Mouse (Mus musculus): ENCODE measurements around the gene Sae1.

Gene Sae1

DNA sequence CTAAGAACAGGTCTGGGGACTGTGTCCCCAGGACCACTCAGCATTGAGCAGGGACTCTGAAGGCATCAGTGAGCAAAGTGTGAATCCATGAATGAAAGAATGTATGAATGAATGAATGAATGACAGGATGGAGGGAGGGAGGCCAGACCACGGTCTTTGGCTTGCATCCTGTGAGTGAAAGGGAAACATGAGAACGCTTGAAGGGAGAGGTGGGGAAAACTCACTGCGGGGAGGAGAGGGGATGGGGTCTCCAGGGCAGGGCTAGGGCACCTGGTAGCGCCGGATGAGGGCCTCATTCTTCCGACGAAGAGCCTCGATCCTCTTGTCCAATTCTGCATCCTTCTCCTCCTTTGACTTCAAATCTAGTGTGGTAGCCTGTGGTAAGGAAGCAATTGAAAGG is 103.6 kb downstream of the Sae1 start:
- DNase-seq (ENCODE audit: extremely low read depth, low read depth) = no peak

DNA sequence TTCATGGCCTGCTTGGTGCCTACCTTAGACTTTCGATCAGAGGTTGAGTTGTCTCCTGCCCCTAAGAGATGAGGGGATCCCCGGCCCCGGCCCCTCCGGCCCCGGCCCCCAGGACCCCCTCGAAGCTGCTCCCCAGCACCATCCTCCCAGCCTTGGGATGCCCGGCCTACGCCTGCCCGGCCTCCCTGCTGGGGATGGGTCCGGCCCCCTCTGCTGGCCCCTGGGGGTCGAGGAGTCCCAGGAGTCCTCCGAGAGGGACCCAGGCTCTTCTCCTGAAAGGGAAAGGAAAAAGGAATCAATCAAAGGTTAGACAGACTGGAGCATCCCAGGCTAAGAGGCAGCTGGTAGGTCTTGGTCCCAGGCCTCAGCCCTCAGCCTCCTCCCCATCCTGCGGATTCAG is 105.3 kb downstream of the Sae1 start:
- no peak for DNase-seq (ENCODE audit: extremely low read depth, low read depth)

DNA sequence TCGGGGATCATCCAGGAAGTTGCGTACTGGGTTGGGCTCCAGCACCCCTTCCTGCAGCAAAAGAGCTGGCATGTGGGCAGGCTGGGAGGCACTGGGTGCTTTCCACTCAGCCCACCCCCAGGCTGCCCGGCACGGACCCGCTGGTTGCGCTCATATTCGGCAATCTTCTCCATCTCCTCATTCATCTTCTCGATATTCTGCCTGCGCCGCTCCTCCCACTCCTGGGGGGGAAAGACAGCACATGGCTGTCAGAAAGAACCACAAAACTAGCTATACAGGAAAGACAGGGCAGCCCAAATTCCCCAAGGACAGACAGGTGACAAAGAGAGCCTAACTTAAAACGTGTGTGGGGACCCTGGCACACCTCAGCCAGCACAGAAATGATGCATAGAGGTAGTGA is 106.9 kb downstream of the Sae1 start:
- no peak for DNase-seq (ENCODE audit: extremely low read depth, low read depth)

DNA sequence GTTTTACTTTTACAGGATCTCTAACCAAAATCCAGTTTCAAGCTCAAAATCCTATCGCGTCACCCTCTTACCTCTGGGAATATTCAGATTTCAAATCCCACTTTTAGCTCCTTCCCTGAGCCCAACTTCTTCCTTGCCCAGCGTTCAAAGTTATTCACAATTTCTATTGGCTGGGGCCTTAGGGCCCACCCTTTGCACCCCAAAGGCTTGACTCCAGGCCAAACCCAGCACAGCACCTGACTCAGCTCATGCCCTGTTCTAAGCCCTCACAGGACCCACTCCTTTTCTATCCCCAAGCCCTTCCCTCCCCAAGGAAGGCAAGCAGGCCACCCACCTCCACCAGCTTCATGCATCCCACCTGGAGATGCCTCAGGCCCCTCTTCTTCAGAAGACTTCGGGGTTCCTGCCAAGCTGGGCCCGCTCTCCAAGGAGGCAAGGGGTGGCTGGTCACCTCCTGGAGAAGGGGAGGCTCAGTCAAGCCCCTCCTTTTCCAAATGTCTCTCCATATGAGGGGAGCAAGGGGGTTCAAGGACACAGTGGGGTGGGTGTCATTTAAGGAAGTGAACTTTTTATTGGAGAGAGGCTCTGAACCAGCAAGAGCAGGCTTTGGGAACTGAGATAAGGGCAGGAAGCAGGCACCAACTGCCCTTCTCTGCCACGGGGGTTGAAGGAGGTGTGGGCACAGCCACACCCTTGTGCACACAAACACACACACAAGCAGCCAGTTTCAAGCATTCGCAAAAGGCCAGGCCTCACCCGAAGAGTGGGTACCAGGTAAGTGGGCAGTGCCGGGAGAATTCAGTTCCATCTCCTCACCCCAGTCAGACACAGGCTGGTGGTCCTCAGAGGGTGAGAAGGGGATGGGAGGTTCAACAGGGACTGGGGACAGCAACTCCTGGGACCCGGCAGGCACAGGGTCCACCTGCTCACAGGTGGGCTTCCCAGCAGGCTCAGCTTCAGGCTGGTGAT is 112.4 kb downstream of the Sae1 start:
- DNase-seq (ENCODE audit: extremely low read depth, low read depth) = peak; percentile 97

DNA sequence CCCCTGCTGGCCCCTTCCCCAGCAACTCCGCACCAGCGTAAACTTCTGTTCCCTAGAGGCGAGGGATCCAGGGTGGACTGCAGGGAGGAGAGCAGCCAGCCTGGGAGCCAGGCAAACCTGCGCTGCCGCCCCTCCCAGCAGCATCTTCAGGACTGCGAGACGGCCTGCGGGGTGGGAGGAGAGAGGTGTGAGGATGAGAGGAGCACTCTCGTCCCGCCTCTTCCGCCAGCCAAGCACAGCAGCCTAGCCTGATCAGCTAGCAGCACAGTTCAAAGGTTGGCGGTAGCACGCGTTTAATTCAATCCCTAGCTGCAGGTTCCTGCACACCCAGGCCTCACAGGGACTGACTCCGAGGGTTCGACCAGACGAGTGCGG is 113.9 kb downstream of the Sae1 start:
- peak; percentile 73 for DNase-seq (ENCODE audit: extremely low read depth, low read depth)

DNA sequence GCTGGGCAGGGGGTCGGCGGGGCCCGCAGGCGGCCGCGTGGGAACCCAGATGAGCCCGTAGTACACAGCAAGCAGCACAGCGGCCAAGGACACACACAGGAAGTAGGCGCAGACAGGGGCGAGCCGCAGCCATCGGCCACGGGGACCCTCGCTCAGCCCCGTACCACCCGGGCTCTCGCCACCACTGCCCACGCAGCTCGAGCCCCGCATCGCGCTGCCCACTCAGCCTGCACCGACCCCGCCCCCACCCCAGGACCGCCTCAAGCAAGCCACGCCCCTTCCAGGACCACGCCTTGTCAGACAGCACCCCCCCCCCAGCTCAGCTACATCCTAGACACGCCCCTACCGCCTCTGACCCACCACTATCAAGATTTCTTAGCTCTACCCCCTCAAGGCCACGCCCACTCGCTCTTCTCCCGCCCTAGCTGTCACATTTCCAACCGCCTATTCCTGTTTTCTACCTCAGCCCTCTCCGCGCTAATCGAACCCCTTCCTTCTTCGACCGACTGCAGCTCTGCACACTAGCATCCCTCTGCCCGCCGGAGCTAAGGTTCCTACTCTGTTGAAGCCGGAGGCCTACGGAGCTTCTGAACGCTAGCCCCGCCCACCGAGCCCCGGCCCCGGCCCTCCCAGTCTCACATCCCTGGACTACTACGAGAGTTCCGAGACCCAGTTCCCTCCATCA is 114.4 kb downstream of the Sae1 start, which contains the start of gene Inafm1:
TSS of gene Inafm1 (minus strand) at position 537 of the 685 bp plus-strand sequence.
- DNase-seq (ENCODE audit: extremely low read depth, low read depth) = peak; percentile 86

DNA sequence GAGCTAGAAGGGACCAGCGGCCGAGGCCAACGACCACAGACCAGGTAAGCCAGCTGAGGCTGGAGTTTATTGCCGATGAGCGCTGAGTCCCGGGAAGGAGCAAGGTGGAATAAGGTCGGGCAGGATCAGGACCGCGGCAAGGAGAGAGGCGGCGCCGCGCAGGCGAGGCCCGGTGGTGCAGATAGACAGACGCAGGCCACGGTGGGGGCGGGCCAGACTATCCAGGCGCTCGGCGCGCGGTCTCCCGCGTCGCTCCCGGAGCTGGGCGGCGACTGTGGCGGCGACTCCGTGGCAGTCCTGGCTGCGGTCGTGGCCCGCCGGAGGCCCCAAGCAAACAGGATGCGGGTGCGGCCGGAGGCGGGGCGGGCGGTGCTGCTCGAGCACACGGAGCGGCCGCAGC is 114.9 kb downstream of the Sae1 start:
- DNase-seq (ENCODE audit: extremely low read depth, low read depth) = no peak

DNA sequence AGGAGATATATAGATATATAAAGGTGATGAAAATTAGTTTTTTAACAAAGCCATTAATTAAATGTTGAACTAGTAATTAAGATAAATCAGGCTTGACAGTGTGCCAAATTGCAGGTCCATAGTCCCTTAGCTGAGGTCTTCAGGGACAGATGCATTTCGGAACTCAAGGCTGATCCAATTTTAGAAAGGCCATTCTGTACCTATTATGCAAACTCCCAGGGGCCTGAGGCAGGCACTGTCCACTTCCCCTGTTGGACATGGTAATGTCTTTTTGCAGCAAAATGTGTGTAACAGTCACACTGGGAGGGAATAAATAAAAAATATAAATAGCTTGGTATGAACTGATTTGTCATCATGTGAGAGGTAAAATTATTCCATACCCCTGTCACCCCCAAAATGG is 116.5 kb downstream of the Sae1 start:
- no peak for DNase-seq (ENCODE audit: extremely low read depth, low read depth)
